Mouse (Mus musculus) CD4-positive, CD25-positive, alpha-beta regulatory T cell, adult 9 weeks (primary cell): ENCODE measurements around the gene Rap2a. TPM values are rescaled to one million over a fixed set of nuclear protein-coding genes. Genes with fewer than 3 reads are reported as not detected.

Experiments
- polyA plus RNA-seq: library from polyadenylated mRNA; unstranded; fragments of 100-300 nt; shearing (Covaris generic); gene quantifications from one replicate; pipeline ENCODE4 v1.2.1, GENCODE M21; 2017

The Rap2a gene
- 0.61 TPM for polyA plus RNA-seq

GRCm38 (mm10) chr14:120477982-120478568, at the start of gene Rap2a:
Rap2a (plus strand) TSS chr14:120478444.

Other genes with a start within 250 kb of the Rap2a start
- 65.1 TPM for gene Mbnl2, start 202.8 kb upstream of the Rap2a start, polyA plus RNA-seq